Mouse (Mus musculus) layer of hippocampus, adult 8-10 months (tissue): ENCODE data around the gene Prokr2. TPM values are rescaled to one million over a fixed set of nuclear protein-coding genes. Genes with fewer than 3 reads are reported as not detected.

Experiments used
- total RNA-seq, 4 experiments: library from RNA; stranded (reverse); gene quantifications; 2 replicates each; pipeline ENCODE4 v1.2.4; 2022

Prokr2 gene
- total RNA-seq, 4 experiments from 2014 or later: 3.3 to 5.0 (median 3.7) TPM

Other genes starting within 250 kb of the Prokr2 start
- 100 to 1,000 TPM; 107 to 125 (median 113) TPM for gene Slc23a2, start 240.3 kb downstream of the Prokr2 start, total RNA-seq
- 10 to 100 TPM; 26.4 to 34.7 (median 31.1) TPM for gene Tmem230, start 137.6 kb downstream of the Prokr2 start, total RNA-seq
- 10 to 100 TPM; 49.3 to 54.8 (median 50.2) TPM for gene Pcna, start 132.1 kb downstream of the Prokr2 start, total RNA-seq
- 100 to 1,000 TPM; 242 to 286 (median 261) TPM for gene Cds2, start 122.3 kb downstream of the Prokr2 start, total RNA-seq
- 10 to 100 TPM; 65.3 to 79.3 (median 70.9) TPM for gene Gpcpd1, start 202.3 kb upstream of the Prokr2 start, total RNA-seq